Mouse (Mus musculus): ENCODE results near the gene Gmppb.

DNA sequence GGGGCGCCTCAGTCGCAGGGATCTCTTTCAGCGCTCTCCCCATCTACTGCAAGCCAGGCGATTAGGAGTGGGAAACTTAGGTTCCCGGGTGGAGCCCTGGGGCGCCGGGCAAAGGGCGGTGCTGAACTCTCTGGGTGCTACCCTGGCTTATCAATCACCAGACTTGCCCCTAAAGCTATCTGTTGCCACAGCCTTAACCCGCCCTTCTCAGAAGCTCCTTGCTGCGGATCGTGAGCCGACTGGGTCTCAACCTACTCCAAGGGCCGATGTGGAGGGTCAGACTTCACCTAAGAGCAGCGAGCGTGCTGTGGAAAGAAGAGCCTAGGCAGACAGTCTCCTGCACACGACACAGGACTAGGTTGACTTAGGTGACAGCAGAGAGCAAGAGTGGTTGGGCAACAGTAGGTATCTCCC is 46.0 kb downstream of the Gmppb start:
- no peak for TF ChIP-seq POLR2A (IDR thresholded peaks at IDR 0.05; ENCODE audit: extremely low read depth, insufficient read depth, low read length)
- no peak for TF ChIP-seq CTCF (IDR thresholded peaks at IDR 0.05; ENCODE audit: extremely low read depth, insufficient read depth, low read length)
